Mouse (Mus musculus) MEL (cell line): ENCODE measurements around the gene Cntn4. TPM values are rescaled to one million over a fixed set of nuclear protein-coding genes. Genes with fewer than 3 reads are reported as not detected.

Experiments
- DNase-seq: peaks from one replicate; pipeline ENCODE4 v3.0.0; 2011; ENCODE audit warnings: low read depth, low spot score
- H3K27ac ChIP-seq: 2 replicates; pipeline ENCODE4 v1.5.1; 2012; ENCODE audit warnings: low read depth, mild to moderate bottlenecking, control low read depth, low read length, moderate library complexity; ENCODE audit not compliant: control insufficient read depth
- H3K27me3 ChIP-seq, 2 experiments: fragments of 150-350 bp in 1 of 2; sonication (generic) in 1 of 2; 2 replicates each; pipeline ENCODE4 v1.6.1; 2012; ENCODE audit warnings: low read length in 2 of 2, mild to moderate bottlenecking in 2 of 2, improper control_type of control experiment in 1 of 2, moderate library complexity in 1 of 2; ENCODE audit not compliant: insufficient read depth in 2 of 2, control insufficient read depth in 1 of 2
- H3K36me3 ChIP-seq, 2 experiments: 2 replicates each; pipeline ENCODE4 v1.6.1; 2012 to 2014; ENCODE audit warnings: low read length in 2 of 2, improper control_type of control experiment in 1 of 2, inconsistent platforms in 1 of 2, mild to moderate bottlenecking in 1 of 2; ENCODE audit not compliant: insufficient read depth in 2 of 2, control insufficient read depth in 1 of 2
- H3K4me1 ChIP-seq, 2 experiments: fragments of 150-350 bp in 1 of 2; sonication (generic) in 1 of 2; 2 replicates each; pipeline ENCODE4 v1.6.1; 2012; ENCODE audit warnings: low read length in 2 of 2, improper control_type of control experiment in 1 of 2, mild to moderate bottlenecking in 1 of 2; ENCODE audit not compliant: insufficient read depth in 2 of 2, control insufficient read depth in 1 of 2
- H3K4me3 ChIP-seq, 2 experiments: fragments of 150-350 bp in 1 of 2; sonication (generic) in 1 of 2; 2 replicates each; pipeline ENCODE4 v1.5.1; 2012; ENCODE audit warnings: low read depth in 2 of 2, low read length in 2 of 2, mild to moderate bottlenecking in 2 of 2, moderate library complexity in 2 of 2, control low read depth in 1 of 2, improper control_type of control experiment in 1 of 2; ENCODE audit not compliant: control insufficient read depth in 1 of 2, insufficient read depth in 1 of 2
- H3K79me2 ChIP-seq: 2 replicates; pipeline ENCODE4 v1.6.1; 2012; ENCODE audit warnings: mild to moderate bottlenecking, low read length, moderate library complexity; ENCODE audit not compliant: control insufficient read depth, poor library complexity, insufficient read depth
- H3K9ac ChIP-seq: 2 replicates; pipeline ENCODE4 v1.6.1; 2012; ENCODE audit warnings: low read depth, mild to moderate bottlenecking, control low read depth, low read length, moderate library complexity; ENCODE audit not compliant: control insufficient read depth, poor library complexity, severe bottlenecking
- H3K9me3 ChIP-seq: fragments of 150-350 bp; sonication (generic); replicated peaks from 2 replicates; pipeline ENCODE4 v1.6.1; 2012; ENCODE audit warnings: mild to moderate bottlenecking, low read length, improper control_type of control experiment, moderate library complexity; ENCODE audit not compliant: insufficient read depth
- CTCF ChIP-seq, 3 experiments: IDR thresholded peaks in 2 of 3; conservative IDR thresholded peaks in 1 of 3; 2 replicates each; pipeline ENCODE4 v1.5.1; 2011 to 2012; ENCODE audit warnings: low read length in 3 of 3, low read depth in 2 of 3, mild to moderate bottlenecking in 2 of 3, improper control_type of control experiment in 1 of 3, inconsistent platforms in 1 of 3, mixed read lengths in 1 of 3, moderate library complexity in 1 of 3; ENCODE audit not compliant: control insufficient read depth in 1 of 3, insufficient read depth in 1 of 3, poor library complexity in 1 of 3, severe bottlenecking in 1 of 3
- GABPA ChIP-seq: IDR thresholded peaks from 2 replicates; pipeline ENCODE4 v1.6.1; 2012; ENCODE audit warnings: low read depth, mild to moderate bottlenecking, inconsistent platforms, low read length, improper control_type of control experiment, moderate library complexity
- GATA1 ChIP-seq: IDR thresholded peaks from 2 replicates; pipeline ENCODE4 v1.6.1; 2011; ENCODE audit warnings: low read depth, low read length, improper control_type of control experiment
- HCFC1 ChIP-seq: IDR thresholded peaks from 2 replicates; pipeline ENCODE4 v1.6.1; 2012; ENCODE audit warnings: low read depth, mild to moderate bottlenecking, inconsistent platforms, low read length, improper control_type of control experiment, moderate library complexity
- MAX ChIP-seq: IDR thresholded peaks from 2 replicates; pipeline ENCODE4 v1.6.1; 2011; ENCODE audit warnings: low read length, improper control_type of control experiment
- MAZ ChIP-seq: IDR thresholded peaks from 2 replicates; pipeline ENCODE4 v1.6.1; 2012; ENCODE audit warnings: low read depth, mild to moderate bottlenecking, inconsistent platforms, low read length, improper control_type of control experiment
- MEF2A ChIP-seq: IDR thresholded peaks from 2 replicates; pipeline ENCODE4 v1.6.1; 2014; ENCODE audit warnings: low read depth, mild to moderate bottlenecking, inconsistent platforms, low read length, improper control_type of control experiment; ENCODE audit not compliant: poor library complexity, insufficient replicate concordance, severe bottlenecking; ENCODE audit errors: extremely low read depth
- MXI1 ChIP-seq: IDR thresholded peaks from 2 replicates; pipeline ENCODE4 v1.6.1; 2011; ENCODE audit warnings: mild to moderate bottlenecking, low read depth, low read length, improper control_type of control experiment
- MYB ChIP-seq: IDR thresholded peaks from 2 replicates; pipeline ENCODE4 v1.6.1; 2011; ENCODE audit warnings: mild to moderate bottlenecking, low read depth, low read length, improper control_type of control experiment
- MYC ChIP-seq: IDR thresholded peaks from 2 replicates; pipeline ENCODE4 v1.6.1; 2011; ENCODE audit warnings: low read depth, mild to moderate bottlenecking, low read length, improper control_type of control experiment, moderate library complexity
- NRF1 ChIP-seq: IDR thresholded peaks from 2 replicates; pipeline ENCODE4 v1.6.1; 2014; ENCODE audit warnings: low read depth, mild to moderate bottlenecking, inconsistent platforms, low read length, improper control_type of control experiment, moderate library complexity; ENCODE audit not compliant: poor library complexity, insufficient read depth, severe bottlenecking
- POLR2AphosphoS2 ChIP-seq: IDR thresholded peaks from 2 replicates; pipeline ENCODE4 v1.6.1; 2011; ENCODE audit warnings: low read length, improper control_type of control experiment
- RCOR1 ChIP-seq: IDR thresholded peaks from 2 replicates; pipeline ENCODE4 v1.6.1; 2012; ENCODE audit warnings: low read depth, mild to moderate bottlenecking, inconsistent platforms, low read length, improper control_type of control experiment
- SMC3 ChIP-seq: IDR thresholded peaks from 2 replicates; pipeline ENCODE4 v1.6.1; 2011; ENCODE audit warnings: low read depth, low read length, improper control_type of control experiment
- UBTF ChIP-seq: IDR thresholded peaks from 2 replicates; pipeline ENCODE4 v1.6.1; 2012; ENCODE audit warnings: low read depth, mild to moderate bottlenecking, inconsistent platforms, low read length, improper control_type of control experiment, moderate library complexity, borderline replicate concordance; ENCODE audit not compliant: insufficient read depth
- USF1 ChIP-seq: IDR thresholded peaks from 2 replicates; pipeline ENCODE4 v1.6.1; 2014; ENCODE audit warnings: low read depth, mild to moderate bottlenecking, inconsistent platforms, low read length, improper control_type of control experiment, moderate library complexity
- USF2 ChIP-seq, 2 experiments: IDR thresholded peaks; 2 replicates each; pipeline ENCODE4 v1.6.1; 2011 to 2012; ENCODE audit warnings: improper control_type of control experiment in 2 of 2, low read length in 2 of 2, borderline replicate concordance in 1 of 2, inconsistent platforms in 1 of 2, low read depth in 1 of 2, mild to moderate bottlenecking in 1 of 2; ENCODE audit not compliant: insufficient read depth in 1 of 2
- ZKSCAN1 ChIP-seq: IDR thresholded peaks from 2 replicates; pipeline ENCODE4 v1.6.1; 2012; ENCODE audit warnings: low read depth, mild to moderate bottlenecking, inconsistent platforms, low read length, improper control_type of control experiment, moderate library complexity
- polyA plus RNA-seq, 2 experiments: library from polyadenylated mRNA; stranded (reverse) in 1 of 2; unstranded in 1 of 2; fragments of >175 nt in 1 of 2; fragments of >200 nt in 1 of 2; gene quantifications; 2 replicates each; pipeline versions ENCODE4 v1.2.1 to v1.2.4; 2012; ENCODE audit warnings: low replicate concordance in 2 of 2, low read depth in 1 of 2; ENCODE audit not compliant: insufficient read length in 2 of 2, insufficient read depth in 1 of 2, missing spikeins in 1 of 2
- total RNA-seq: library from RNA; depleted of rRNA; stranded (reverse); fragments of 300-350 nt; gene quantifications from 2 replicates; pipeline ENCODE4 v1.2.3, GENCODE M21; 2012

Gene Cntn4
- total and polyA plus RNA-seq, 3 experiments: not detected

- Histone ChIP-seq H3K9me3 (no peaks in the 10 kb centered on the region), H3K4me1 (no peaks in the 10 kb centered on the region), H3K36me3 (no peaks in the 10 kb centered on the region), H3K27me3 (no peaks in the 10 kb centered on the region), H3K9ac (no peak overlapping the region), H3K79me2 (no peaks in the 10 kb centered on the region), H3K27ac (no peak overlapping the region), H3K4me3 (no peak overlapping the region)
- no peak for TF ChIP-seq MYB
- no peak for TF ChIP-seq NRF1
- no peak for TF ChIP-seq MXI1
- TF ChIP-seq GATA1: no peak
- TF ChIP-seq RCOR1: no peak
- no peak for TF ChIP-seq MEF2A
- DNase-seq: no peak
These were observed 866.0 kb downstream of the Cntn4 start for GRCm38 (mm10) chr6:106543500-106543899.

DNA sequence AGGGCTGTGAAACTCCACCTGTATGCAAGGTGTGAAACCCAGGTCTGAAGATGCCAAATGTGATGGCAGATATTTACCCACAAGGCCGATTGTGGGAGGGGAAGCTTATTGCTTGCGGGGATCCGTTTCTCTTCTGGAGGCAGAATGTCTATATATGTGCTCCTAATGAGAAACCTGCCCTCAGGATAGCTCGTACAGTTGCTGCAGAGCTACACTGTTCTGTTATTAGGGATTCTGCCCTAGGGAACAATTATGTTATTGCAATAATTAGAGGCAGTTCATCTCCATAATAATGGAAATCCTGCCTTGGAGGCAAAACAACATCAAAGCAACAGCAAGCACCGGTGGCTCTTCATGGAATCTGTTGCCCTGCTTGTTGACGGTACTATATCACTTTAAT lies 884.2 kb downstream of the Cntn4 start:
- Histone ChIP-seq H3K27me3 (no peaks in the 10 kb centered on the region), H3K27ac (no peak overlapping the region), H3K4me1 (no peaks in the 10 kb centered on the region), H3K4me3 (no peak overlapping the region), H3K9me3 (no peaks in the 10 kb centered on the region), H3K9ac (no peak overlapping the region), H3K79me2 (no peaks in the 10 kb centered on the region), H3K36me3 (no peaks in the 10 kb centered on the region)
- DNase-seq: no peak
- TF ChIP-seq USF1: no peak
- TF ChIP-seq UBTF: no peak
- no peak for TF ChIP-seq MAZ
- TF ChIP-seq MEF2A: no peak
- no peak for TF ChIP-seq POLR2AphosphoS2
- TF ChIP-seq ZKSCAN1: no peak
- TF ChIP-seq USF2 (IDR thresholded peaks at IDR 0.05; ENCODE audit: borderline replicate concordance in 1 of 2, insufficient read depth in 1 of 2, low read depth in 1 of 2, low read length in 2 of 2): no peak
- TF ChIP-seq GABPA: no peak

DNA sequence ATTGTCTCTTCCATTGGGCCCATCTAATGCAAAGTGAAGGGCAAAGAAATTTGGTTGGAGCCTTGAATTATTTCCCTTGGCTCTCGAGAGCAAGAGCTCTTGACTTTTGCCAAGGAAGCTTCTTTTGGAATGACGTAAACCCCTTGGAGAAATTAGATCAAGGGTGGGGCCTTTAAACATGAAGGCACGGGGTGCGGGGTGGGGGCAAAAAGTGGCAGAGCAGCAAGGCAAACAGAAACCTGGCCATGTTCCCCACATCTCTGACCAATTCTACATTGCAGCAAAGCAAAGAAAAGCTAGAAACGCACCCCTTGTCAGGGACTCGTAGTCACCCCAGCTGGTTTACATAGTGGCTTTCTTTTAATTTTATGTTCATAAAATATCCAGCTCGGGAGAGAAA lies 887.9 kb downstream of the Cntn4 start:
- no peak overlapping the region for H3K9ac ChIP-seq
- H3K4me3 ChIP-seq: no peak overlapping the region
- no peaks in the 10 kb centered on the region for H3K36me3 ChIP-seq
- no peak for TF ChIP-seq MYC
- no peak for TF ChIP-seq HCFC1
- TF ChIP-seq SMC3: no peak
- TF ChIP-seq USF1: no peak
- no peak for TF ChIP-seq MAX
- TF ChIP-seq MYB: no peak
- no peak for TF ChIP-seq CTCF (IDR thresholded peaks at IDR 0.05 in 2 of 3, conservative IDR thresholded peaks at IDR 0.05 in 1 of 3; ENCODE audit: control insufficient read depth in 1 of 3, insufficient read depth in 1 of 3, low read depth in 2 of 3, low read length in 3 of 3, poor library complexity in 1 of 3, severe bottlenecking in 1 of 3)
- H3K9me3 ChIP-seq: no peaks in the 10 kb centered on the region
- no peaks in the 10 kb centered on the region for H3K27me3 ChIP-seq
- no peaks in the 10 kb centered on the region for H3K79me2 ChIP-seq
- no peak for DNase-seq
- H3K4me1 ChIP-seq: no peaks in the 10 kb centered on the region
- no peak overlapping the region for H3K27ac ChIP-seq
